ENCODE assay signal across 15 mouse cellular contexts in genomic region chr14:113930779-113931178, GRCm38 (mm10).
"Had no signal": no experiment of that assay in that cellular context is flagged by ENCODE, and none has a peak within 500 bp of the region (broad histone marks: within the 10 kb centered on the region; RNA-seq: fewer than 3 reads in every experiment).

No protein-coding gene starts in this region.

- DNase-seq: kidney, adult 18-20 months; kidney, postnatal 10 days; kidney, postnatal 4 days; liver, embryonic 13.5 days; liver, postnatal 0 days; lung, postnatal 14 days; right cerebral cortex, adult 18-20 months; right cerebral cortex, postnatal 25 days; thymus, postnatal 4 days had no signal

- H3K36me3 ChIP-seq: limb, embryonic 10.5 days; liver, embryonic 13.5 days; lung, embryonic 15.5 days; midbrain, embryonic 12.5 days; neural tube, embryonic 13.5 days had no signal

- H3K27ac ChIP-seq: left cerebral cortex, adult 2 months; limb, embryonic 10.5 days; liver, embryonic 13.5 days; lung, embryonic 15.5 days; macrophage; midbrain, embryonic 12.5 days; neural tube, embryonic 13.5 days had no signal

- H3K9me3 ChIP-seq: limb, embryonic 10.5 days; liver, embryonic 13.5 days; lung, embryonic 15.5 days; midbrain, embryonic 12.5 days; neural tube, embryonic 13.5 days had no signal

- H3K4me2 ChIP-seq: liver, embryonic 13.5 days; lung, embryonic 15.5 days; midbrain, embryonic 12.5 days; neural tube, embryonic 13.5 days had no signal

- H3K27me3 ChIP-seq: liver, embryonic 13.5 days; lung, embryonic 15.5 days; midbrain, embryonic 12.5 days; neural tube, embryonic 13.5 days had no signal

- H3K9ac ChIP-seq: liver, embryonic 13.5 days; liver, postnatal 0 days; lung, embryonic 15.5 days; midbrain, embryonic 12.5 days; neural tube, embryonic 13.5 days had no signal

- H3K4me1 ChIP-seq: limb, embryonic 10.5 days; liver, embryonic 13.5 days; lung, embryonic 15.5 days; midbrain, embryonic 12.5 days; neural tube, embryonic 13.5 days had no signal

- ATAC-seq: liver, postnatal 0 days had no signal

- H3K4me3 ChIP-seq: left cerebral cortex, adult 2 months; limb, embryonic 10.5 days; liver, embryonic 13.5 days; lung, embryonic 15.5 days; midbrain, embryonic 12.5 days; neural tube, embryonic 13.5 days had no signal
